Mouse (Mus musculus) heart, adult 8-10 months (tissue): ENCODE data around the gene Jup. TPM values are rescaled to one million over a fixed set of nuclear protein-coding genes. Genes with fewer than 3 reads are reported as not detected.

Source experiments
- DNase-seq: peaks from one replicate; pipeline ENCODE4 v3.0.0; 2022; ENCODE audit warnings: low spot score
- total RNA-seq, 4 experiments: library from RNA; stranded (reverse); gene quantifications; 2 replicates each; pipeline ENCODE4 v1.2.4; 2022

The Jup gene
- total RNA-seq, 4 experiments from 2014 or later = 224 to 279 (median 261) TPM

- DNase-seq = peak; percentile 84
Observed at GRCm38 (mm10) chr11:100408076-100408834, 10.7 kb upstream of the Jup start.

- no peak for DNase-seq
Observed at GRCm38 (mm10) chr11:100406995-100407705, 9.6 kb upstream of the Jup start.

GRCm38 (mm10) chr11:100406273-100406672 lies 8.7 kb upstream of the Jup start:
- DNase-seq = no peak

GRCm38 (mm10) chr11:100404456-100405074 lies 7.0 kb upstream of the Jup start:
- no peak for DNase-seq

- no peak for DNase-seq
Observed at GRCm38 (mm10) chr11:100403445-100404134, 6.0 kb upstream of the Jup start.

GRCm38 (mm10) chr11:100402682-100403081 lies 5.1 kb upstream of the Jup start:
- no peak for DNase-seq

- DNase-seq = no peak
Observed at GRCm38 (mm10) chr11:100402240-100402639, 4.7 kb upstream of the Jup start.

GRCm38 (mm10) chr11:100400842-100401241 lies 3.3 kb upstream of the Jup start:
- DNase-seq = no peak

GRCm38 (mm10) chr11:100399727-100400538 lies 2.4 kb upstream of the Jup start:
- no peak for DNase-seq

- no peak for DNase-seq
Observed at GRCm38 (mm10) chr11:100399320-100399719, 1.8 kb upstream of the Jup start.

GRCm38 (mm10) chr11:100398517-100398916 lies 954 bp upstream of the Jup start:
- no peak for DNase-seq

GRCm38 (mm10) chr11:100396886-100397599 lies 520 bp downstream of the Jup start:
- DNase-seq = no peak

GRCm38 (mm10) chr11:100395861-100396631 lies 1.5 kb downstream of the Jup start:
- DNase-seq = peak; percentile 65

- DNase-seq = peak; percentile 90
Observed at GRCm38 (mm10) chr11:100395200-100395599, 2.4 kb downstream of the Jup start.

- no peak for DNase-seq
Observed at GRCm38 (mm10) chr11:100394353-100395074, 3.0 kb downstream of the Jup start.

GRCm38 (mm10) chr11:100393733-100394132 lies 3.8 kb downstream of the Jup start:
- no peak for DNase-seq

GRCm38 (mm10) chr11:100392958-100393357 lies 4.6 kb downstream of the Jup start:
- DNase-seq = no peak

- no peak for DNase-seq
Observed at GRCm38 (mm10) chr11:100391884-100392345, 5.6 kb downstream of the Jup start.
